Mouse (Mus musculus) MEL (cell line): ENCODE data around the gene Phf20. TPM values are rescaled to one million over a fixed set of nuclear protein-coding genes. Genes with fewer than 3 reads are reported as not detected.

Experiments
- DNase-seq: peaks from one replicate; pipeline ENCODE4 v3.0.0; 2011; ENCODE audit warnings: low read depth, low spot score
- H3K27ac ChIP-seq: 2 replicates; pipeline ENCODE4 v1.5.1; 2012; ENCODE audit warnings: low read depth, mild to moderate bottlenecking, control low read depth, low read length, moderate library complexity; ENCODE audit not compliant: control insufficient read depth
- H3K27me3 ChIP-seq, 2 experiments: fragments of 150-350 bp in 1 of 2; sonication (generic) in 1 of 2; 2 replicates each; pipeline ENCODE4 v1.6.1; 2012; ENCODE audit warnings: low read length in 2 of 2, mild to moderate bottlenecking in 2 of 2, improper control_type of control experiment in 1 of 2, moderate library complexity in 1 of 2; ENCODE audit not compliant: insufficient read depth in 2 of 2, control insufficient read depth in 1 of 2
- H3K36me3 ChIP-seq, 2 experiments: 2 replicates each; pipeline ENCODE4 v1.6.1; 2012 to 2014; ENCODE audit warnings: low read length in 2 of 2, improper control_type of control experiment in 1 of 2, inconsistent platforms in 1 of 2, mild to moderate bottlenecking in 1 of 2; ENCODE audit not compliant: insufficient read depth in 2 of 2, control insufficient read depth in 1 of 2
- H3K4me1 ChIP-seq, 2 experiments: fragments of 150-350 bp in 1 of 2; sonication (generic) in 1 of 2; 2 replicates each; pipeline ENCODE4 v1.6.1; 2012; ENCODE audit warnings: low read length in 2 of 2, improper control_type of control experiment in 1 of 2, mild to moderate bottlenecking in 1 of 2; ENCODE audit not compliant: insufficient read depth in 2 of 2, control insufficient read depth in 1 of 2
- H3K4me3 ChIP-seq, 2 experiments: fragments of 150-350 bp in 1 of 2; sonication (generic) in 1 of 2; 2 replicates each; pipeline ENCODE4 v1.5.1; 2012; ENCODE audit warnings: low read depth in 2 of 2, low read length in 2 of 2, mild to moderate bottlenecking in 2 of 2, moderate library complexity in 2 of 2, control low read depth in 1 of 2, improper control_type of control experiment in 1 of 2; ENCODE audit not compliant: control insufficient read depth in 1 of 2, insufficient read depth in 1 of 2
- H3K79me2 ChIP-seq: 2 replicates; pipeline ENCODE4 v1.6.1; 2012; ENCODE audit warnings: mild to moderate bottlenecking, low read length, moderate library complexity; ENCODE audit not compliant: control insufficient read depth, poor library complexity, insufficient read depth
- H3K9ac ChIP-seq: 2 replicates; pipeline ENCODE4 v1.6.1; 2012; ENCODE audit warnings: low read depth, mild to moderate bottlenecking, control low read depth, low read length, moderate library complexity; ENCODE audit not compliant: control insufficient read depth, poor library complexity, severe bottlenecking
- H3K9me3 ChIP-seq: fragments of 150-350 bp; sonication (generic); replicated peaks from 2 replicates; pipeline ENCODE4 v1.6.1; 2012; ENCODE audit warnings: mild to moderate bottlenecking, low read length, improper control_type of control experiment, moderate library complexity; ENCODE audit not compliant: insufficient read depth
- BHLHE40 ChIP-seq: IDR thresholded peaks from 2 replicates; pipeline ENCODE4 v1.6.1; 2012; ENCODE audit warnings: low read depth, mild to moderate bottlenecking, inconsistent platforms, low read length, improper control_type of control experiment, borderline replicate concordance
- CTCF ChIP-seq, 3 experiments: IDR thresholded peaks in 2 of 3; conservative IDR thresholded peaks in 1 of 3; 2 replicates each; pipeline ENCODE4 v1.5.1; 2011 to 2012; ENCODE audit warnings: low read length in 3 of 3, low read depth in 2 of 3, mild to moderate bottlenecking in 2 of 3, improper control_type of control experiment in 1 of 3, inconsistent platforms in 1 of 3, mixed read lengths in 1 of 3, moderate library complexity in 1 of 3; ENCODE audit not compliant: control insufficient read depth in 1 of 3, insufficient read depth in 1 of 3, poor library complexity in 1 of 3, severe bottlenecking in 1 of 3
- ETS1 ChIP-seq: IDR thresholded peaks from 2 replicates; pipeline ENCODE4 v1.6.1; 2012; ENCODE audit warnings: low read depth, mild to moderate bottlenecking, inconsistent platforms, low read length, improper control_type of control experiment, moderate library complexity
- KAT2A ChIP-seq: conservative IDR thresholded peaks from 2 replicates; pipeline ENCODE4 v1.6.1; 2012; ENCODE audit warnings: low read depth, low read length, improper control_type of control experiment, inconsistent platforms
- MYB ChIP-seq: IDR thresholded peaks from 2 replicates; pipeline ENCODE4 v1.6.1; 2011; ENCODE audit warnings: mild to moderate bottlenecking, low read depth, low read length, improper control_type of control experiment
- NELFE ChIP-seq: IDR thresholded peaks from 2 replicates; pipeline ENCODE4 v1.6.1; 2011; ENCODE audit warnings: low read depth, low read length, improper control_type of control experiment
- NRF1 ChIP-seq: IDR thresholded peaks from 2 replicates; pipeline ENCODE4 v1.6.1; 2014; ENCODE audit warnings: low read depth, mild to moderate bottlenecking, inconsistent platforms, low read length, improper control_type of control experiment, moderate library complexity; ENCODE audit not compliant: poor library complexity, insufficient read depth, severe bottlenecking
- TBP ChIP-seq: IDR thresholded peaks from 2 replicates; pipeline ENCODE4 v1.8.0; 2011; ENCODE audit warnings: low read depth, low read length, improper control_type of control experiment
- TCF12 ChIP-seq: IDR thresholded peaks from 2 replicates; pipeline ENCODE4 v1.6.1; 2014; ENCODE audit warnings: low read depth, mild to moderate bottlenecking, inconsistent platforms, low read length, improper control_type of control experiment, moderate library complexity
- UBTF ChIP-seq: IDR thresholded peaks from 2 replicates; pipeline ENCODE4 v1.6.1; 2012; ENCODE audit warnings: low read depth, mild to moderate bottlenecking, inconsistent platforms, low read length, improper control_type of control experiment, moderate library complexity, borderline replicate concordance; ENCODE audit not compliant: insufficient read depth
- USF1 ChIP-seq: IDR thresholded peaks from 2 replicates; pipeline ENCODE4 v1.6.1; 2014; ENCODE audit warnings: low read depth, mild to moderate bottlenecking, inconsistent platforms, low read length, improper control_type of control experiment, moderate library complexity
- USF2 ChIP-seq, 2 experiments: IDR thresholded peaks; 2 replicates each; pipeline ENCODE4 v1.6.1; 2011 to 2012; ENCODE audit warnings: improper control_type of control experiment in 2 of 2, low read length in 2 of 2, borderline replicate concordance in 1 of 2, inconsistent platforms in 1 of 2, low read depth in 1 of 2, mild to moderate bottlenecking in 1 of 2; ENCODE audit not compliant: insufficient read depth in 1 of 2
- ZC3H11A ChIP-seq: IDR thresholded peaks from 2 replicates; pipeline ENCODE4 v1.6.1; 2012; ENCODE audit warnings: low read depth, mild to moderate bottlenecking, inconsistent platforms, low read length, improper control_type of control experiment
- polyA plus RNA-seq, 2 experiments: library from polyadenylated mRNA; stranded (reverse) in 1 of 2; unstranded in 1 of 2; fragments of >175 nt in 1 of 2; fragments of >200 nt in 1 of 2; gene quantifications; 2 replicates each; pipeline versions ENCODE4 v1.2.1 to v1.2.4; 2012; ENCODE audit warnings: low replicate concordance in 2 of 2, low read depth in 1 of 2; ENCODE audit not compliant: insufficient read length in 2 of 2, insufficient read depth in 1 of 2, missing spikeins in 1 of 2
- total RNA-seq: library from RNA; depleted of rRNA; stranded (reverse); fragments of 300-350 nt; gene quantifications from 2 replicates; pipeline ENCODE4 v1.2.3, GENCODE M21; 2012

The Phf20 gene
- total and polyA plus RNA-seq, 3 experiments, result 11.7 to 16.9 TPM; not detected in 1

- TF ChIP-seq UBTF (no peak), TBP (no peak)
- TF ChIP-seq, all 39 proteins: peak for 17
Observed at GRCm38 (mm10) chr2:156196302-156197128, at the start of gene Phf20 (continued).

GRCm38 (mm10) chr2:156147316-156147915 lies 48.9 kb upstream of the Phf20 start:
- Histone ChIP-seq H3K36me3 (peaks cover 27 to 43% of the 10 kb centered on the region in 2 experiments), H3K9me3 (no peaks in the 10 kb centered on the region), H3K79me2 (peaks cover 16% of the 10 kb centered on the region), H3K27me3 (no peaks in the 10 kb centered on the region), H3K9ac (no peak overlapping the region), H3K4me1 (peaks cover 0 to 2% of the 10 kb centered on the region in 2 experiments; a peak in 1 of 4 replicates), H3K27ac (no peak overlapping the region), H3K4me3 (no peak overlapping the region)
- no peak for DNase-seq
- TF ChIP-seq USF2 (IDR thresholded peaks at IDR 0.05; ENCODE audit: borderline replicate concordance in 1 of 2, insufficient read depth in 1 of 2, low read depth in 1 of 2, low read length in 2 of 2), result no peak
- TF ChIP-seq USF1, result no peak
- TF ChIP-seq NELFE, result no peak
- TF ChIP-seq TCF12, result no peak
- no peak for TF ChIP-seq ETS1
- TF ChIP-seq CTCF (IDR thresholded peaks at IDR 0.05 in 2 of 3, conservative IDR thresholded peaks at IDR 0.05 in 1 of 3; ENCODE audit: control insufficient read depth in 1 of 3, insufficient read depth in 1 of 3, low read depth in 2 of 3, low read length in 3 of 3, poor library complexity in 1 of 3, severe bottlenecking in 1 of 3), result no peak
- no peak for TF ChIP-seq MYB
- TF ChIP-seq KAT2A, result no peak
- no peak for TF ChIP-seq NRF1
- TF ChIP-seq BHLHE40, result no peak

GRCm38 (mm10) chr2:156151538-156151937 lies 44.7 kb upstream of the Phf20 start:
- Histone ChIP-seq H3K4me3 (no peak overlapping the region), H3K36me3 (peaks cover 22 to 71% of the 10 kb centered on the region in 2 experiments), H3K79me2 (peaks cover 8% of the 10 kb centered on the region), H3K9ac (no peak overlapping the region), H3K27me3 (no peaks in the 10 kb centered on the region), H3K9me3 (no peaks in the 10 kb centered on the region), H3K4me1 (no peaks in the 10 kb centered on the region), H3K27ac (no peak overlapping the region)
- TF ChIP-seq ZC3H11A, result no peak
- no peak for TF ChIP-seq USF2 (IDR thresholded peaks at IDR 0.05; ENCODE audit: borderline replicate concordance in 1 of 2, insufficient read depth in 1 of 2, low read depth in 1 of 2, low read length in 2 of 2)
- peak in 1 of 3 experiments; percentile 42; a peak in 2 of 6 replicates for TF ChIP-seq CTCF (IDR thresholded peaks at IDR 0.05 in 2 of 3, conservative IDR thresholded peaks at IDR 0.05 in 1 of 3; ENCODE audit: control insufficient read depth in 1 of 3, insufficient read depth in 1 of 3, low read depth in 2 of 3, low read length in 3 of 3, poor library complexity in 1 of 3, severe bottlenecking in 1 of 3)
- no peak for TF ChIP-seq TBP
- DNase-seq, result no peak
